Mouse (Mus musculus) erythroblast, embryonic 14.5 days (primary cell): ENCODE measurements around the gene Fam240a.

Source experiments
- GATA1 ChIP-seq: IDR thresholded peaks from 2 replicates; pipeline ENCODE4 v1.6.1; 2012; ENCODE audit warnings: low read length, inconsistent platforms, mixed read lengths
- TAL1 ChIP-seq: IDR thresholded peaks from 3 replicates; pipeline ENCODE4 v1.6.1; 2012; ENCODE audit warnings: low read length, inconsistent platforms, mixed read lengths

DNA sequence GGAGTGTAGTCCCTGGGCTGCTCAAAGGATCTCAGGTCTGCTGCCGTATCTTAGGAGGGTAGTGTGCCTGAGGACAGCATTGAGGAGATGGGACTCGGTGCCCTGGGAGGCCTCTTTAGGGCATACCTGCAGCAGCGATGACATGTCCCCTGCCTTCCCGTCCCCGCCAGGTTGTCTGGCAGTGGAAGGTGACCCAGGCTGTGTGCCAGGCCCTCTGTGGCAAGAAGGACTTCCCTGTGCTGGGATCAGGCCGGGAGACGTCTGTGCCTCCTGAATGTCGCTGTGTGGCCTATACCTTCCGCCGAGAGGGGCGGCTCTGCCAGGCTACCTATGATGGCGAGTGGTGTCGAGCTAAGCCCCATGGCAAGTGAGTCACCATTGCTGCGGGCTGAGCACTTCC, 27.7 kb downstream of the Fam240a start:
- TF ChIP-seq GATA1 (no peak), TAL1 (no peak)
